ENCODE assay signal across 25 mouse cellular contexts in the genomic region with DNA sequence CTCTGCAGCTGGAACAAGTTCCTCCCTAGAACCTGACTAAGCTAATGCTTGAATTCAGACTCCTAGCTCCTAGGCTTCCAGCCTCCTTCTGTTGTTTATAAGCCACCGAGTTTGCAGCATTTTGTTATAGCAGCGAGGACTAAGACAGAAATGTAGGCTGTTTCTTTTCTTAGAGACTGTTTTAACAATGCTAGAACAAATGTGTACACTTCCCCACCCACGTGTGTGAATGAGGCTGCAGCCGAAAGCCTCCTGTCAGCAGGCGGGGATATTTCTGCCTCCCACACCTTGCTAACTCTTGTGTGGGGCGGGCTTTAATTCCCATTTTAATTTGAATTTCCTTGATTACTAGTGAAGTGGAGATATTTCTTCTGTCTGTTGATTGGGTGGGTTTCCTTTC.
DNase-seq lines count a peak whose midpoint lies in the region; TF ChIP-seq lines count a peak whose summit lies in the region.
"Had no signal": no experiment of that assay in that cellular context is flagged by ENCODE, and none has a peak within 500 bp of the region (broad histone marks: within the 10 kb centered on the region; RNA-seq: fewer than 3 reads in every experiment).

No protein-coding gene starts in this region.

- no peak for TF ChIP-seq CTCF in left cerebral cortex, adult 2 months (IDR thresholded peaks at IDR 0.05)
- TF ChIP-seq CTCF in thymus, adult 2 months (IDR thresholded peaks at IDR 0.05; ENCODE audit: borderline replicate concordance, control insufficient read depth, extremely low read depth, insufficient read depth, low read length, poor library complexity) = no peak

- no peaks in the 10 kb centered on the region for H3K36me3 ChIP-seq in thymus, adult 2 months (ENCODE audit: control insufficient read depth, insufficient read depth, low read length)
- H3K36me3 ChIP-seq: forebrain, embryonic 10.5 days; heart, embryonic 12.5 days; limb, embryonic 13.5 days; liver, embryonic 12.5 days; neural tube, embryonic 12.5 days; stomach, embryonic 15.5 days had no signal

- no peaks in the 10 kb centered on the region for H3K27me3 ChIP-seq in thymus, adult 2 months (ENCODE audit: control insufficient read depth, insufficient read depth, low read length)
- H3K27me3 ChIP-seq: heart, embryonic 12.5 days; limb, embryonic 13.5 days; liver, embryonic 12.5 days; megakaryocyte, embryonic 14.5 days; neural tube, embryonic 12.5 days; stomach, embryonic 15.5 days had no signal

- H3K27ac ChIP-seq in left cerebral cortex, adult 2 months = 0 out of 2 replicates have a peak overlapping the region, but pooled peaks have one; percentile 24
- no peak overlapping the region for H3K27ac ChIP-seq in thymus, adult 2 months (ENCODE audit: control insufficient read depth, insufficient read depth, low read length)
- H3K27ac ChIP-seq: forebrain, embryonic 10.5 days; hindbrain, postnatal 0 days; limb, embryonic 13.5 days; liver, embryonic 12.5 days; neural tube, embryonic 12.5 days; stomach, embryonic 15.5 days had no signal

- WGBS in thymus, adult 2 months = 86% methylated on average over 6 of the region's 6 CpGs

- intact Hi-C loops in left cerebral cortex, adult 2 months (cut with DNase I) = loop anchor here (1.0 kb wide), 1 partner anchor 20 kb away; no protein-coding TSS in a partner anchor

- TF ChIP-seq POLR2A in thymus, adult 2 months (IDR thresholded peaks at IDR 0.05; ENCODE audit: control insufficient read depth, extremely low read depth, insufficient read depth, low read length, poor library complexity) = no peak

- H3K4me1 ChIP-seq in thymus, adult 2 months (replicated peaks; ENCODE audit: control insufficient read depth, insufficient read depth, low read length) = no peaks in the 10 kb centered on the region
- H3K4me1 ChIP-seq: forebrain, embryonic 10.5 days; limb, embryonic 13.5 days; liver, embryonic 12.5 days; megakaryocyte, embryonic 14.5 days; neural tube, embryonic 12.5 days; stomach, embryonic 15.5 days had no signal

- H3K4me3 ChIP-seq in left cerebral cortex, adult 2 months = no peak overlapping the region
- H3K4me3 ChIP-seq in thymus, adult 2 months (ENCODE audit: control insufficient read depth, insufficient read depth, low read length) = no peak overlapping the region
- H3K4me3 ChIP-seq: forebrain, embryonic 10.5 days; heart, embryonic 12.5 days; limb, embryonic 13.5 days; liver, embryonic 12.5 days; megakaryocyte, embryonic 14.5 days; neural tube, embryonic 12.5 days; stomach, embryonic 15.5 days had no signal

- peak; percentile 57 for DNase-seq in layer of hippocampus, adult 9-11 months
- DNase-seq in layer of hippocampus, postnatal 36 days = no peak
- peak; percentile 66 to 82 for DNase-seq in frontal cortex, adult 2 months (ENCODE audit: extremely low spot score in 1 of 2, low spot score in 1 of 2)
- peak; percentile 30 to 47 for DNase-seq in left cerebral cortex, adult 2 months (ENCODE audit: extremely low spot score in 1 of 2, low spot score in 2 of 2)
- DNase-seq in right cerebral cortex, postnatal 10 days (ENCODE audit: low spot score in 2 of 2) = peak; percentile 42 to 54
- no peak for DNase-seq in lung, postnatal 36 days
- no peak for DNase-seq in thymus, adult 2 months
- DNase-seq: adrenal gland, adult 2 months; cerebellum, adult 11-12 months; cerebellum, postnatal 10 days; heart, postnatal 10 days; kidney, adult 9 months; kidney, postnatal 25 days; lung, embryonic 14.5 days; midbrain, embryonic 14.5 days; thymus, adult 18-20 months; thymus, postnatal 4 days had no signal

Comparison
In these comparisons a context has a peak if more than half of its experiments do, and no peak if none do; other contexts are left out.
1. DNase-seq: peak in layer of hippocampus, adult 9-11 months (single experiment), frontal cortex, adult 2 months (2 of 2), left cerebral cortex, adult 2 months (2 of 2) and right cerebral cortex, postnatal 10 days (2 of 2); none in layer of hippocampus, postnatal 36 days (0 of 2), lung, postnatal 36 days (single experiment) and thymus, adult 2 months (single experiment).